In genomic region chr15:83172492-83173429, GRCm38 (mm10) we compare ENCODE assay signal across 8 mouse cellular contexts. TPM values are rescaled to one million over a fixed set of nuclear protein-coding genes. Genes with fewer than 3 reads are reported as not detected.
DNase-seq lines count a peak whose midpoint lies in the region; ATAC-seq and TF ChIP-seq lines count a peak whose summit lies in the region.

Cyb5r3 (minus strand) TSS chr15:83172592.

- 0 out of 2 replicates have a peak, but pooled peaks cover 5% of the 10 kb centered on the region for H3K4me1 ChIP-seq in forebrain, postnatal 0 days (ENCODE audit: insufficient read depth)
- H3K4me1 ChIP-seq in hindbrain, embryonic 11.5 days (replicated peaks; ENCODE audit: control insufficient read depth, insufficient read depth, low read length), result peaks cover 4% of the 10 kb centered on the region; the same call in 1 of the 2 replicates
- H3K4me1 ChIP-seq in liver, embryonic 13.5 days (replicated peaks), result peaks cover 63% of the 10 kb centered on the region
- H3K4me1 ChIP-seq in stomach, postnatal 0 days (replicated peaks; ENCODE audit: control insufficient read depth, insufficient read depth), result peaks cover 13% of the 10 kb centered on the region

- peak; percentile 43; the same call in 1 of the 2 replicates for TF ChIP-seq CTCF in forebrain, postnatal 0 days (IDR thresholded peaks at IDR 0.05; ENCODE audit: low read depth)
- peak; percentile 39 for TF ChIP-seq CTCF in stomach, postnatal 0 days (IDR thresholded peaks at IDR 0.05; ENCODE audit: low read depth)

- TF ChIP-seq EP300 in stomach, postnatal 0 days (optimal IDR thresholded peaks at IDR 0.05), result no peak

- peak; percentile 55 for ATAC-seq in forebrain, postnatal 0 days
- peak; percentile 22; the same call in 1 of the 2 replicates for ATAC-seq in hindbrain, embryonic 11.5 days (ENCODE audit: low FRiP score)
- ATAC-seq in liver, embryonic 13.5 days (ENCODE audit: low read depth), result peak; percentile 41
- peak; percentile 65 for ATAC-seq in stomach, postnatal 0 days (ENCODE audit: low FRiP score, low TSS enrichment)

- peak within 1 kb of the TSS; percentile 88 for H3K4me3 ChIP-seq in forebrain, postnatal 0 days (ENCODE audit: low read depth, low read length)
- peak within 1 kb of the TSS; percentile 70 for H3K4me3 ChIP-seq in hindbrain, embryonic 11.5 days (ENCODE audit: low read depth, low read length)
- H3K4me3 ChIP-seq in liver, embryonic 13.5 days (replicated peaks), result peak within 1 kb of the TSS; percentile 100
- H3K4me3 ChIP-seq in stomach, postnatal 0 days (ENCODE audit: low read depth, low read length), result peak within 1 kb of the TSS; percentile 87

- H3K36me3 ChIP-seq in forebrain, postnatal 0 days (ENCODE audit: insufficient read depth), result no peaks in the 10 kb centered on the region
- H3K36me3 ChIP-seq in hindbrain, embryonic 11.5 days (ENCODE audit: control insufficient read depth, insufficient read depth, low read length), result no peaks in the 10 kb centered on the region
- peaks cover 17% of the 10 kb centered on the region for H3K36me3 ChIP-seq in liver, embryonic 13.5 days
- no peaks in the 10 kb centered on the region for H3K36me3 ChIP-seq in stomach, postnatal 0 days (ENCODE audit: control insufficient read depth, insufficient read depth, low read length)

- H3K4me2 ChIP-seq in forebrain, postnatal 0 days (ENCODE audit: low read depth), result peak within 1 kb of the TSS; percentile 82
- peak within 1 kb of the TSS; percentile 84 for H3K4me2 ChIP-seq in hindbrain, embryonic 11.5 days (replicated peaks; ENCODE audit: low read depth, low read length)
- H3K4me2 ChIP-seq in liver, embryonic 13.5 days, result peak within 1 kb of the TSS; percentile 94
- H3K4me2 ChIP-seq in stomach, postnatal 0 days (replicated peaks; ENCODE audit: low read depth), result peak within 1 kb of the TSS; percentile 98

- no peak for DNase-seq in layer of hippocampus, adult 18-20 months (ENCODE audit: low spot score in 2 of 2)
- no peak for DNase-seq in layer of hippocampus, adult 9-10 months (ENCODE audit: low spot score)
- peak in 1 of 2 experiments; percentile 13 for DNase-seq in adrenal gland, adult 18-20 months (ENCODE audit: low spot score in 2 of 2)
- DNase-seq in forebrain, postnatal 0 days, result no peak
- DNase-seq in hindbrain, embryonic 11.5 days (ENCODE audit: low spot score), result no peak
- DNase-seq in liver, embryonic 13.5 days, result no peak
- no peak for DNase-seq in stomach, postnatal 0 days (ENCODE audit: low spot score)
- no peak for DNase-seq in frontal cortex, postnatal 36 days (ENCODE audit: low spot score in 2 of 2)

- H3K27ac ChIP-seq in forebrain, postnatal 0 days (ENCODE audit: low read depth, low read length), result peak within 1 kb of the TSS; percentile 89
- peak within 1 kb of the TSS; percentile 66 for H3K27ac ChIP-seq in hindbrain, embryonic 11.5 days (ENCODE audit: low read depth, low read length)
- peak within 1 kb of the TSS; percentile 93 for H3K27ac ChIP-seq in liver, embryonic 13.5 days
- peak within 1 kb of the TSS; percentile 86 for H3K27ac ChIP-seq in stomach, postnatal 0 days (replicated peaks)

- H3K9ac ChIP-seq in forebrain, postnatal 0 days, result peak within 1 kb of the TSS; percentile 82
- H3K9ac ChIP-seq in hindbrain, embryonic 11.5 days (ENCODE audit: low read depth, low read length), result peak within 1 kb of the TSS; percentile 84
- peak within 1 kb of the TSS; percentile 98 for H3K9ac ChIP-seq in liver, embryonic 13.5 days
- H3K9ac ChIP-seq in stomach, postnatal 0 days (ENCODE audit: low read length), result peak within 1 kb of the TSS; percentile 82

- H3K9me3 ChIP-seq in forebrain, postnatal 0 days (ENCODE audit: low read length), result no peaks in the 10 kb centered on the region
- no peaks in the 10 kb centered on the region for H3K9me3 ChIP-seq in hindbrain, embryonic 11.5 days (ENCODE audit: control insufficient read depth, low read length)
- no peaks in the 10 kb centered on the region for H3K9me3 ChIP-seq in liver, embryonic 13.5 days (replicated peaks)
- no peaks in the 10 kb centered on the region for H3K9me3 ChIP-seq in stomach, postnatal 0 days (ENCODE audit: control insufficient read depth, low read length)

- H3K27me3 ChIP-seq in forebrain, postnatal 0 days (ENCODE audit: insufficient read depth, low read length), result no peaks in the 10 kb centered on the region
- no peaks in the 10 kb centered on the region for H3K27me3 ChIP-seq in hindbrain, embryonic 11.5 days (ENCODE audit: control insufficient read depth, insufficient read depth, low read length)
- H3K27me3 ChIP-seq in liver, embryonic 13.5 days, result no peaks in the 10 kb centered on the region
- H3K27me3 ChIP-seq in stomach, postnatal 0 days (ENCODE audit: control insufficient read depth, insufficient read depth, low read length), result no peaks in the 10 kb centered on the region

- WGBS in forebrain, postnatal 0 days, result 33% methylated on average over 28 of the region's 28 CpGs
- 40% methylated on average over 27 of the region's 28 CpGs for WGBS in hindbrain, embryonic 11.5 days
- WGBS in liver, embryonic 13.5 days (ENCODE audit: insufficient replicate concordance), result 35% methylated on average over 28 of the region's 28 CpGs
- 29% methylated on average over 28 of the region's 28 CpGs for WGBS in stomach, postnatal 0 days

RNA-seq across cellular contexts. Expression of gene Cyb5r3, which starts in this region (rescaled TPM):
- total RNA-seq in layer of hippocampus, adult 18-20 months (2021), result 10 to 100 TPM; 71.2 to 71.5 TPM
- 100 to 1,000 TPM; 248 to 351 TPM for total RNA-seq in adrenal gland, adult 18-20 months (2021)
- total RNA-seq in forebrain, postnatal 0 days (2014; rRNA removed), result 81.2 and 92.5 TPM in 2 replicates
- polyA plus RNA-seq in forebrain, postnatal 0 days (2015; fragmentation: Nextera tagmentation; extraction: Ambion mirVana), result 88.3 and 149 TPM in 2 replicates
- polyA plus RNA-seq in hindbrain, embryonic 11.5 days (2014; fragmentation: Nextera tagmentation; extraction: Ambion mirVana), result 182 and 205 TPM in 2 replicates
- polyA plus RNA-seq in liver, embryonic 13.5 days (2015; fragmentation: Nextera tagmentation; extraction: Ambion mirVana), result 110 and 147 TPM in 2 replicates
- 117 and 145 TPM in 2 replicates for polyA plus RNA-seq in stomach, postnatal 0 days (2015; fragmentation: Nextera tagmentation; extraction: Ambion mirVana)
